Mouse (Mus musculus) MEL (cell line): Measurements from ENCODE around the gene Pglyrp2. TPM values are rescaled to one million over a fixed set of nuclear protein-coding genes. Genes with fewer than 3 reads are reported as not detected.

Source experiments
- DNase-seq: peaks from one replicate; pipeline ENCODE4 v3.0.0; 2011; ENCODE audit warnings: low read depth, low spot score
- H3K27ac ChIP-seq: 2 replicates; pipeline ENCODE4 v1.5.1; 2012; ENCODE audit warnings: low read depth, mild to moderate bottlenecking, control low read depth, low read length, moderate library complexity; ENCODE audit not compliant: control insufficient read depth
- H3K27me3 ChIP-seq, 2 experiments: fragments of 150-350 bp in 1 of 2; sonication (generic) in 1 of 2; 2 replicates each; pipeline ENCODE4 v1.6.1; 2012; ENCODE audit warnings: low read length in 2 of 2, mild to moderate bottlenecking in 2 of 2, improper control_type of control experiment in 1 of 2, moderate library complexity in 1 of 2; ENCODE audit not compliant: insufficient read depth in 2 of 2, control insufficient read depth in 1 of 2
- H3K36me3 ChIP-seq, 2 experiments: 2 replicates each; pipeline ENCODE4 v1.6.1; 2012 to 2014; ENCODE audit warnings: low read length in 2 of 2, improper control_type of control experiment in 1 of 2, inconsistent platforms in 1 of 2, mild to moderate bottlenecking in 1 of 2; ENCODE audit not compliant: insufficient read depth in 2 of 2, control insufficient read depth in 1 of 2
- H3K4me1 ChIP-seq, 2 experiments: fragments of 150-350 bp in 1 of 2; sonication (generic) in 1 of 2; 2 replicates each; pipeline ENCODE4 v1.6.1; 2012; ENCODE audit warnings: low read length in 2 of 2, improper control_type of control experiment in 1 of 2, mild to moderate bottlenecking in 1 of 2; ENCODE audit not compliant: insufficient read depth in 2 of 2, control insufficient read depth in 1 of 2
- H3K4me3 ChIP-seq, 2 experiments: fragments of 150-350 bp in 1 of 2; sonication (generic) in 1 of 2; 2 replicates each; pipeline ENCODE4 v1.5.1; 2012; ENCODE audit warnings: low read depth in 2 of 2, low read length in 2 of 2, mild to moderate bottlenecking in 2 of 2, moderate library complexity in 2 of 2, control low read depth in 1 of 2, improper control_type of control experiment in 1 of 2; ENCODE audit not compliant: control insufficient read depth in 1 of 2, insufficient read depth in 1 of 2
- H3K79me2 ChIP-seq: 2 replicates; pipeline ENCODE4 v1.6.1; 2012; ENCODE audit warnings: mild to moderate bottlenecking, low read length, moderate library complexity; ENCODE audit not compliant: control insufficient read depth, poor library complexity, insufficient read depth
- H3K9ac ChIP-seq: 2 replicates; pipeline ENCODE4 v1.6.1; 2012; ENCODE audit warnings: low read depth, mild to moderate bottlenecking, control low read depth, low read length, moderate library complexity; ENCODE audit not compliant: control insufficient read depth, poor library complexity, severe bottlenecking
- H3K9me3 ChIP-seq: fragments of 150-350 bp; sonication (generic); replicated peaks from 2 replicates; pipeline ENCODE4 v1.6.1; 2012; ENCODE audit warnings: mild to moderate bottlenecking, low read length, improper control_type of control experiment, moderate library complexity; ENCODE audit not compliant: insufficient read depth
- CHD2 ChIP-seq: IDR thresholded peaks from 2 replicates; pipeline ENCODE4 v1.6.1; 2011; ENCODE audit warnings: low read length, improper control_type of control experiment
- CTCF ChIP-seq, 3 experiments: IDR thresholded peaks in 2 of 3; conservative IDR thresholded peaks in 1 of 3; 2 replicates each; pipeline ENCODE4 v1.5.1; 2011 to 2012; ENCODE audit warnings: low read length in 3 of 3, low read depth in 2 of 3, mild to moderate bottlenecking in 2 of 3, improper control_type of control experiment in 1 of 3, inconsistent platforms in 1 of 3, mixed read lengths in 1 of 3, moderate library complexity in 1 of 3; ENCODE audit not compliant: control insufficient read depth in 1 of 3, insufficient read depth in 1 of 3, poor library complexity in 1 of 3, severe bottlenecking in 1 of 3
- E2F4 ChIP-seq: IDR thresholded peaks from 2 replicates; pipeline ENCODE4 v1.6.1; 2011; ENCODE audit warnings: low read depth, low read length, improper control_type of control experiment, borderline replicate concordance
- EP300 ChIP-seq, 2 experiments: IDR thresholded peaks; 2 replicates each; pipeline ENCODE4 v1.6.1; 2011; ENCODE audit warnings: improper control_type of control experiment in 2 of 2, low read length in 2 of 2, low read depth in 1 of 2, mild to moderate bottlenecking in 1 of 2
- ETS1 ChIP-seq: IDR thresholded peaks from 2 replicates; pipeline ENCODE4 v1.6.1; 2012; ENCODE audit warnings: low read depth, mild to moderate bottlenecking, inconsistent platforms, low read length, improper control_type of control experiment, moderate library complexity
- GABPA ChIP-seq: IDR thresholded peaks from 2 replicates; pipeline ENCODE4 v1.6.1; 2012; ENCODE audit warnings: low read depth, mild to moderate bottlenecking, inconsistent platforms, low read length, improper control_type of control experiment, moderate library complexity
- HCFC1 ChIP-seq: IDR thresholded peaks from 2 replicates; pipeline ENCODE4 v1.6.1; 2012; ENCODE audit warnings: low read depth, mild to moderate bottlenecking, inconsistent platforms, low read length, improper control_type of control experiment, moderate library complexity
- JUND ChIP-seq: IDR thresholded peaks from 2 replicates; pipeline ENCODE4 v1.6.1; 2011; ENCODE audit warnings: low read depth, mild to moderate bottlenecking, improper control_type of control experiment, low read length
- KAT2A ChIP-seq: conservative IDR thresholded peaks from 2 replicates; pipeline ENCODE4 v1.6.1; 2012; ENCODE audit warnings: low read depth, low read length, improper control_type of control experiment, inconsistent platforms
- MAFK ChIP-seq: IDR thresholded peaks from 2 replicates; pipeline ENCODE4 v1.6.1; 2011; ENCODE audit warnings: low read depth, mild to moderate bottlenecking, low read length, improper control_type of control experiment, borderline replicate concordance
- MAZ ChIP-seq: IDR thresholded peaks from 2 replicates; pipeline ENCODE4 v1.6.1; 2012; ENCODE audit warnings: low read depth, mild to moderate bottlenecking, inconsistent platforms, low read length, improper control_type of control experiment
- MXI1 ChIP-seq: IDR thresholded peaks from 2 replicates; pipeline ENCODE4 v1.6.1; 2011; ENCODE audit warnings: mild to moderate bottlenecking, low read depth, low read length, improper control_type of control experiment
- MYB ChIP-seq: IDR thresholded peaks from 2 replicates; pipeline ENCODE4 v1.6.1; 2011; ENCODE audit warnings: mild to moderate bottlenecking, low read depth, low read length, improper control_type of control experiment
- MYC ChIP-seq: IDR thresholded peaks from 2 replicates; pipeline ENCODE4 v1.6.1; 2011; ENCODE audit warnings: low read depth, mild to moderate bottlenecking, low read length, improper control_type of control experiment, moderate library complexity
- NELFE ChIP-seq: IDR thresholded peaks from 2 replicates; pipeline ENCODE4 v1.6.1; 2011; ENCODE audit warnings: low read depth, low read length, improper control_type of control experiment
- POLR2AphosphoS5 ChIP-seq: IDR thresholded peaks from 2 replicates; pipeline ENCODE4 v1.6.1; 2012; ENCODE audit warnings: low read depth, borderline replicate concordance, mild to moderate bottlenecking, inconsistent platforms, low read length, moderate library complexity, mixed read lengths
- RAD21 ChIP-seq: IDR thresholded peaks from 2 replicates; pipeline ENCODE4 v1.6.1; 2011; ENCODE audit warnings: mild to moderate bottlenecking, low read depth, low read length, improper control_type of control experiment
- RCOR1 ChIP-seq: IDR thresholded peaks from 2 replicates; pipeline ENCODE4 v1.6.1; 2012; ENCODE audit warnings: low read depth, mild to moderate bottlenecking, inconsistent platforms, low read length, improper control_type of control experiment
- SIN3A ChIP-seq: IDR thresholded peaks from 2 replicates; pipeline ENCODE4 v1.6.1; 2012; ENCODE audit warnings: low read length, improper control_type of control experiment, inconsistent platforms
- SMC3 ChIP-seq: IDR thresholded peaks from 2 replicates; pipeline ENCODE4 v1.6.1; 2011; ENCODE audit warnings: low read depth, low read length, improper control_type of control experiment
- TAL1 ChIP-seq: IDR thresholded peaks from 2 replicates; pipeline ENCODE4 v1.6.1; 2012; ENCODE audit warnings: mild to moderate bottlenecking, inconsistent platforms, low read length, moderate library complexity, mixed read lengths
- TBP ChIP-seq: IDR thresholded peaks from 2 replicates; pipeline ENCODE4 v1.8.0; 2011; ENCODE audit warnings: low read depth, low read length, improper control_type of control experiment
- TCF12 ChIP-seq: IDR thresholded peaks from 2 replicates; pipeline ENCODE4 v1.6.1; 2014; ENCODE audit warnings: low read depth, mild to moderate bottlenecking, inconsistent platforms, low read length, improper control_type of control experiment, moderate library complexity
- ZC3H11A ChIP-seq: IDR thresholded peaks from 2 replicates; pipeline ENCODE4 v1.6.1; 2012; ENCODE audit warnings: low read depth, mild to moderate bottlenecking, inconsistent platforms, low read length, improper control_type of control experiment
- polyA plus RNA-seq, 2 experiments: library from polyadenylated mRNA; stranded (reverse) in 1 of 2; unstranded in 1 of 2; fragments of >175 nt in 1 of 2; fragments of >200 nt in 1 of 2; gene quantifications; 2 replicates each; pipeline versions ENCODE4 v1.2.1 to v1.2.4; 2012; ENCODE audit warnings: low replicate concordance in 2 of 2, low read depth in 1 of 2; ENCODE audit not compliant: insufficient read length in 2 of 2, insufficient read depth in 1 of 2, missing spikeins in 1 of 2
- total RNA-seq: library from RNA; depleted of rRNA; stranded (reverse); fragments of 300-350 nt; gene quantifications from 2 replicates; pipeline ENCODE4 v1.2.3, GENCODE M21; 2012

Gene Pglyrp2
- total and polyA plus RNA-seq, 3 experiments: 1.8 to 3.5 TPM; not detected in 1

DNA sequence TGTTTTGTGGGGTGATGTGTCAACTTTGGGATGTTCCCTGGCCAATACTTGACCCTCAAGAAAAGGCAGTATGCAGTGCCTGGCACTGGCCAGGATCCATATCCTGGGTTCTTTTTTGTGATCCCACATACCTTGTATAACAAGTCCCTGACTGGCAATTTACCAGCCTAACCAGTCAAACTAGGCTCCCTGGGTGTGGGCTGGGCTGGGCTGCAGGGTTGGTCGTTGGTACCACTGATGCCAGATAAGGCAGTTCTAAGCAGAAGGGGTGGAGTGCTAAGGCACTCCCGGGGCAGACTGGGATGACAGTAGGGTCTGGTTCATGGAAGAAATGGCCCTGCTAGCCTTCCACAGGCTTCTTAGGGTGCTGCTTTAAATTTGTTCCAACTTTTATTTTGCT is 31.0 kb upstream of the Pglyrp2 start (continued):
- TF ChIP-seq MYB (no peak), RCOR1 (no peak)

DNA sequence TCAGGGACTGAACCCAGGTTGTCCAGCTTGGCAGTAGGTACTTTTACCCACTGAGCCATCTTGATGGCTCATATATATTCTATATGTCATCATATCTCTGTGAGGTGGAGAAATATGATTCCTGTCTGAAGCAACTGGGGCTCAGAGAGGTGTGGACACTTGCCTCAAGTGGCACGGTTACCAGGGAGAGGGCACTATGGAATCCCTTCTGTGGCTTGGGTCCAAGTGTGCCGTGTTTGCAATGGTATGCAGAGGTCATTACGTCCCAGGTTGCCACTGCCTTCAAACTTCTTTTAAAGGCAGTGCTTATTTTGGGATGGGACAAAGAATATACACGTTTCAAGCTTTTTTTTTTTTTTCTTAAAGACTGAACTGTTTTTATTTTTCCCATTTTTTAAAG is 30.2 kb upstream of the Pglyrp2 start:
- Histone ChIP-seq H3K9ac (no peak overlapping the region), H3K9me3 (no peaks in the 10 kb centered on the region), H3K79me2 (no peaks in the 10 kb centered on the region), H3K4me1 (peaks cover 0 to 7% of the 10 kb centered on the region in 2 experiments; a peak in 2 of 4 replicates), H3K4me3 (no peak overlapping the region), H3K27ac (no peak overlapping the region), H3K36me3 (no peaks in the 10 kb centered on the region; a peak in 1 of 4 replicates), H3K27me3 (0 out of 4 replicates have a peak, but pooled peaks cover 0 to 2% of the 10 kb centered on the region in 2 experiments)
- DNase-seq: no peak
- no peak for TF ChIP-seq KAT2A
- no peak for TF ChIP-seq CHD2
- TF ChIP-seq POLR2AphosphoS5: no peak
- no peak for TF ChIP-seq SIN3A
- TF ChIP-seq SMC3: no peak
- no peak for TF ChIP-seq NELFE
- TF ChIP-seq TCF12: no peak
- no peak for TF ChIP-seq ETS1
- TF ChIP-seq JUND: no peak

DNA sequence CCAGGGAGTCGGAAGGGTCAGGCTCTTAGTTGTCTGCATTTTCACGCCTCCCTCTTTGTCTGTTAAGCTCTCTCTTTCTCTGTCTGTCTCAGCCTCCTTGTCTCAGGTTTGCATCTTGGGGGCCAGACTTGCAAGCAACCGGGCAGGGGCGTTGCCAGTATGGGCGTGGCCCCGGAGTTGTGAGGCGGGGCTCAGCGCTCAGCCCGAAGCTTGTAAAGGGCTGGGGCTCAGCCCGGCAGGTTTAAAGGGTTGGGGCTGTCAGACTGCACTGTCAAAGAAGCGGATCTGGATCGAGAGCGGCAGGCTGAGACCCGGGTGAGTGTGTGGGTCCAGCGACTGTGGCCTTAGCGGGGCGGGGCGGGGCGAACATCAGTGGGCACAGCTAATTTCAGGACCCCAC is 28.5 kb upstream of the Pglyrp2 start, which contains the start of gene Cyp4f39:
TSS of gene Cyp4f39 (plus strand) at position 242 of the 400 bp plus-strand sequence.
- Histone ChIP-seq H3K36me3 (no peaks in the 10 kb centered on the region; a peak in 1 of 4 replicates), H3K9ac (no peak within 1 kb of the TSS), H3K4me3 (no peak within 1 kb of the TSS), H3K4me1 (peaks cover 0 to 7% of the 10 kb centered on the region in 2 experiments; a peak in 2 of 4 replicates), H3K79me2 (no peaks in the 10 kb centered on the region), H3K9me3 (no peaks in the 10 kb centered on the region), H3K27ac (no peak within 1 kb of the TSS), H3K27me3 (0 out of 4 replicates have a peak, but pooled peaks cover 0 to 2% of the 10 kb centered on the region in 2 experiments)
- TF ChIP-seq SIN3A: no peak
- TF ChIP-seq MAZ: no peak
- TF ChIP-seq POLR2AphosphoS5: no peak
- no peak for TF ChIP-seq TBP
- TF ChIP-seq KAT2A: no peak
- no peak for TF ChIP-seq ZC3H11A
- TF ChIP-seq EP300 (IDR thresholded peaks at IDR 0.05; ENCODE audit: low read depth in 1 of 2, low read length in 2 of 2): no peak
- no peak for TF ChIP-seq E2F4
- no peak for TF ChIP-seq GABPA
- TF ChIP-seq HCFC1: no peak
- no peak for TF ChIP-seq TAL1
- no peak for TF ChIP-seq MXI1
- TF ChIP-seq MAFK: no peak
- no peak for TF ChIP-seq CTCF (IDR thresholded peaks at IDR 0.05 in 2 of 3, conservative IDR thresholded peaks at IDR 0.05 in 1 of 3; ENCODE audit: control insufficient read depth in 1 of 3, insufficient read depth in 1 of 3, low read depth in 2 of 3, low read length in 3 of 3, poor library complexity in 1 of 3, severe bottlenecking in 1 of 3)
- no peak for TF ChIP-seq MYC
- no peak for TF ChIP-seq RAD21
- TF ChIP-seq TCF12: no peak
- TF ChIP-seq RCOR1: no peak
- no peak for TF ChIP-seq JUND
- peak; percentile 27 for DNase-seq
